Mouse (Mus musculus) stomach, postnatal 0 days (tissue): ENCODE measurements around the gene Tpmt.
A peak's percentile ranks its signal among the peaks of the same experiment; 100 is the strongest.

Experiments
- CTCF ChIP-seq: IDR thresholded peaks from 2 replicates; pipeline ENCODE4 v1.5.1; 2016; ENCODE audit warnings: antibody characterized with exemption, low read depth, mild to moderate bottlenecking, moderate library complexity
- EP300 ChIP-seq: optimal IDR thresholded peaks from 2 replicates; pipeline ENCODE3; 2016; ENCODE audit warnings: antibody characterized with exemption

GRCm38 (mm10) chr13:47043833-47044616, 512 bp downstream of the Tpmt start:
- TF ChIP-seq CTCF (0 out of 2 replicates have a peak, but pooled peaks have one; percentile 2), EP300 (no peak)
